Comparison of ENCODE assay signal across 24 mouse cellular contexts in the genomic region with DNA sequence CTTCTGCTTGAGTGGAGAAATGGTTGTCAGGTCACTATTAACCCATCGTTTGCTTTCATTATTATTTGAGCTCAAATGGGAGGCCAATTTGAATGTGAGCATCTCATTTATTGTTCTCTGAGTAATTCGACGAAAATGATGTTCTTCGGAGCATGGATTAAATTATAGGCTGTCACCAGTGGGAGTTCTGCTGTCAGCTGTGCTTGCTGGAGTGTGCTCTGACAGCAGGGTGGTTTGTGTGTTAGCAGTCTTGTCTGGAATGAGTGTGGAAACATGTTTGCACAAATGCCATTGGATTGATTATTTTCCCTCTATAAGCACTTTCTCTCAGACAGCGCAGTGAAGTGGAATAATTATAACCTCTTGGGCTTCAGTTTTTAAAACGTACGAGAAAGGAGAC. TPM values are rescaled to one million over a fixed set of nuclear protein-coding genes. Genes with fewer than 3 reads are reported as not detected.
DNase-seq lines count a peak whose midpoint lies in the region; ATAC-seq and TF ChIP-seq lines count a peak whose summit lies in the region.
"Had no signal": no experiment of that assay in that cellular context is flagged by ENCODE, and none has a peak within 500 bp of the region (broad histone marks: within the 10 kb centered on the region; RNA-seq: fewer than 3 reads in every experiment).

No protein-coding gene starts in this region.

- H3K36me3 ChIP-seq in hindbrain, embryonic 14.5 days (replicated peaks; ENCODE audit: control insufficient read depth, insufficient read depth), result peaks cover 68% of the 10 kb centered on the region
- peaks cover 33% of the 10 kb centered on the region for H3K36me3 ChIP-seq in hindbrain, postnatal 0 days (ENCODE audit: insufficient read depth, low read length)
- peaks cover 55% of the 10 kb centered on the region for H3K36me3 ChIP-seq in midbrain, embryonic 13.5 days
- peaks cover 68% of the 10 kb centered on the region for H3K36me3 ChIP-seq in midbrain, embryonic 14.5 days (ENCODE audit: control insufficient read depth, insufficient read depth, low read length)
- H3K36me3 ChIP-seq in forebrain, embryonic 16.5 days (ENCODE audit: control insufficient read depth, insufficient read depth), result peaks cover 22% of the 10 kb centered on the region

- no peaks in the 10 kb centered on the region for H3K9me3 ChIP-seq in hindbrain, embryonic 14.5 days (ENCODE audit: control insufficient read depth, low read length)
- no peaks in the 10 kb centered on the region for H3K9me3 ChIP-seq in hindbrain, postnatal 0 days (ENCODE audit: low read length)
- no peaks in the 10 kb centered on the region for H3K9me3 ChIP-seq in midbrain, embryonic 13.5 days
- H3K9me3 ChIP-seq in midbrain, embryonic 14.5 days (ENCODE audit: control insufficient read depth, low read length), result no peaks in the 10 kb centered on the region
- no peaks in the 10 kb centered on the region for H3K9me3 ChIP-seq in forebrain, embryonic 16.5 days (ENCODE audit: control insufficient read depth, low read length)
- H3K9me3 ChIP-seq: embryonic facial prominence, embryonic 13.5 days; heart, embryonic 12.5 days; intestine, embryonic 15.5 days had no signal

- no peaks in the 10 kb centered on the region for H3K27me3 ChIP-seq in hindbrain, embryonic 14.5 days (ENCODE audit: control insufficient read depth, insufficient read depth, low read length)
- H3K27me3 ChIP-seq in hindbrain, postnatal 0 days (ENCODE audit: insufficient read depth, low read length), result no peaks in the 10 kb centered on the region
- no peaks in the 10 kb centered on the region for H3K27me3 ChIP-seq in midbrain, embryonic 13.5 days
- no peaks in the 10 kb centered on the region for H3K27me3 ChIP-seq in midbrain, embryonic 14.5 days (ENCODE audit: control insufficient read depth, insufficient read depth, low read length)
- no peaks in the 10 kb centered on the region for H3K27me3 ChIP-seq in forebrain, embryonic 16.5 days (replicated peaks; ENCODE audit: control insufficient read depth, insufficient read depth, low read length)
- H3K27me3 ChIP-seq: CH12.LX; embryonic facial prominence, embryonic 13.5 days; heart, embryonic 12.5 days; intestine, embryonic 15.5 days; Patski had no signal

- no peak for ATAC-seq in hindbrain, embryonic 14.5 days (ENCODE audit: low FRiP score)
- ATAC-seq in hindbrain, postnatal 0 days, result no peak
- ATAC-seq in midbrain, embryonic 13.5 days, result 0 out of 2 replicates have a peak, but pooled peaks have one; percentile 50
- no peak for ATAC-seq in midbrain, embryonic 14.5 days (ENCODE audit: low FRiP score, low TSS enrichment)
- peak; percentile 93 for ATAC-seq in forebrain, embryonic 16.5 days
- ATAC-seq: activated CD4-positive, CD25-positive, alpha-beta regulatory T cell, adult 4 months; intestine, embryonic 15.5 days; Patski had no signal

- TF ChIP-seq CTCF in hindbrain, postnatal 0 days (IDR thresholded peaks at IDR 0.05; ENCODE audit: low read depth), result no peak

- no peak for DNase-seq in hindbrain, embryonic 14.5 days (ENCODE audit: low spot score)
- DNase-seq in hindbrain, postnatal 0 days (ENCODE audit: low spot score), result no peak
- DNase-seq in midbrain, embryonic 14.5 days, result no peak
- DNase-seq in telencephalon, adult 2 months (ENCODE audit: low read depth, low spot score), result peak; percentile 8
- no peak for DNase-seq in cerebellum, adult 18-20 months
- DNase-seq in frontal cortex, postnatal 25 days (ENCODE audit: low spot score in 2 of 2), result no peak
- DNase-seq: adrenal gland, postnatal 25 days; cerebellum, adult 11 months; cerebellum, adult 9-10 months; cerebellum, postnatal 25 days; gastrocnemius, postnatal 14 days; heart, adult 2 months; kidney, adult 18-20 months had no signal

- no peak overlapping the region for H3K9ac ChIP-seq in hindbrain, embryonic 14.5 days
- no peak overlapping the region for H3K9ac ChIP-seq in hindbrain, postnatal 0 days (replicated peaks; ENCODE audit: low read length)
- H3K9ac ChIP-seq in midbrain, embryonic 13.5 days (replicated peaks), result no peak overlapping the region
- H3K9ac ChIP-seq in midbrain, embryonic 14.5 days (replicated peaks; ENCODE audit: low read length), result no peak overlapping the region
- no peak overlapping the region for H3K9ac ChIP-seq in forebrain, embryonic 16.5 days (replicated peaks; ENCODE audit: low read depth, low read length)
- H3K9ac ChIP-seq: embryonic facial prominence, embryonic 13.5 days; heart, embryonic 12.5 days; intestine, embryonic 15.5 days had no signal

- no peak overlapping the region for H3K4me2 ChIP-seq in hindbrain, embryonic 14.5 days (replicated peaks)
- no peak overlapping the region for H3K4me2 ChIP-seq in hindbrain, postnatal 0 days (ENCODE audit: low read depth, low read length)
- H3K4me2 ChIP-seq in midbrain, embryonic 13.5 days (replicated peaks), result no peak overlapping the region
- H3K4me2 ChIP-seq in midbrain, embryonic 14.5 days (ENCODE audit: low read length), result no peak overlapping the region
- H3K4me2 ChIP-seq in forebrain, embryonic 16.5 days (ENCODE audit: low read length), result no peak overlapping the region
- H3K4me2 ChIP-seq: embryonic facial prominence, embryonic 13.5 days; heart, embryonic 12.5 days; intestine, embryonic 15.5 days had no signal

- H3K4me1 ChIP-seq in hindbrain, embryonic 14.5 days (replicated peaks; ENCODE audit: control insufficient read depth, insufficient read depth, low read length), result no peaks in the 10 kb centered on the region
- no peaks in the 10 kb centered on the region for H3K4me1 ChIP-seq in hindbrain, postnatal 0 days (ENCODE audit: insufficient read depth, low read length)
- no peaks in the 10 kb centered on the region for H3K4me1 ChIP-seq in midbrain, embryonic 13.5 days (replicated peaks)
- H3K4me1 ChIP-seq in midbrain, embryonic 14.5 days (ENCODE audit: control insufficient read depth, insufficient read depth, low read length), result no peaks in the 10 kb centered on the region
- H3K4me1 ChIP-seq in forebrain, embryonic 16.5 days (replicated peaks; ENCODE audit: control insufficient read depth, insufficient read depth, low read length), result 0 out of 2 replicates have a peak, but pooled peaks cover 4% of the 10 kb centered on the region
- H3K4me1 ChIP-seq: embryonic facial prominence, embryonic 13.5 days; heart, embryonic 12.5 days; intestine, embryonic 15.5 days had no signal

- 68% methylated on average over 7 of the region's 7 CpGs for WGBS in hindbrain, embryonic 14.5 days
- 72% methylated on average over 7 of the region's 7 CpGs for whole genome bisulfite sequencing in hindbrain, postnatal 0 days
- WGBS in midbrain, embryonic 13.5 days, result 82% methylated on average over 7 of the region's 7 CpGs
- 87% methylated on average over 7 of the region's 7 CpGs for WGBS in midbrain, embryonic 14.5 days
- 39% methylated on average over 7 of the region's 7 CpGs for WGBS in forebrain, embryonic 16.5 days

- H3K4me3 ChIP-seq in hindbrain, embryonic 14.5 days (replicated peaks; ENCODE audit: low read length), result no peak overlapping the region
- no peak overlapping the region for H3K4me3 ChIP-seq in hindbrain, postnatal 0 days (ENCODE audit: low read length)
- no peak overlapping the region for H3K4me3 ChIP-seq in midbrain, embryonic 13.5 days (replicated peaks)
- H3K4me3 ChIP-seq in midbrain, embryonic 14.5 days (replicated peaks; ENCODE audit: low read depth, low read length), result no peak overlapping the region
- no peak overlapping the region for H3K4me3 ChIP-seq in forebrain, embryonic 16.5 days (replicated peaks; ENCODE audit: low read length)
- H3K4me3 ChIP-seq: embryonic facial prominence, embryonic 13.5 days; heart, adult 2 months; heart, embryonic 12.5 days; intestine, embryonic 15.5 days had no signal

- H3K27ac ChIP-seq in hindbrain, embryonic 14.5 days, result peak overlapping the region; percentile 45; the same call in 1 of the 2 replicates
- H3K27ac ChIP-seq in hindbrain, postnatal 0 days, result no peak overlapping the region
- H3K27ac ChIP-seq in midbrain, embryonic 13.5 days, result no peak overlapping the region
- no peak overlapping the region for H3K27ac ChIP-seq in midbrain, embryonic 14.5 days (replicated peaks; ENCODE audit: low read depth, low read length)
- no peak overlapping the region for H3K27ac ChIP-seq in forebrain, embryonic 16.5 days (ENCODE audit: low read length)
- H3K27ac ChIP-seq: embryonic facial prominence, embryonic 13.5 days; heart, adult 2 months; intestine, embryonic 15.5 days had no signal

RNA-seq across cellular contexts. Expression of gene Zdhhc13, which starts 14.6 kb away (rescaled TPM):
- 44.1 and 45.1 TPM in 2 replicates for polyA plus RNA-seq in hindbrain, embryonic 14.5 days (2014; fragmentation: Nextera tagmentation; extraction: Ambion mirVana)
- total RNA-seq in hindbrain, postnatal 0 days (2014; rRNA removed), result 43.3 and 55.5 TPM in 2 replicates
- polyA plus RNA-seq in hindbrain, postnatal 0 days (2015; fragmentation: Nextera tagmentation; extraction: Ambion mirVana), result 22.6 and 25.5 TPM in 2 replicates
- 38.5 and 39.8 TPM in 2 replicates for polyA plus RNA-seq in midbrain, embryonic 13.5 days (2015; fragmentation: Nextera tagmentation; extraction: Ambion mirVana)
- polyA plus RNA-seq in midbrain, embryonic 14.5 days (2014; fragmentation: Nextera tagmentation; extraction: Ambion mirVana), result 38.7 and 49.7 TPM in 2 replicates
- 52.8 and 59.4 TPM in 2 replicates for polyA plus RNA-seq in forebrain, embryonic 16.5 days (2015; fragmentation: Nextera tagmentation; extraction: Ambion mirVana)

RNA-seq across cellular contexts. Expression of gene Csrp3, which starts 44.5 kb away (rescaled TPM):
- not detected in 2 replicates for polyA plus RNA-seq in hindbrain, embryonic 14.5 days (2014; fragmentation: Nextera tagmentation; extraction: Ambion mirVana)
- not detected in 2 replicates for total RNA-seq in hindbrain, postnatal 0 days (2014; rRNA removed)
- not detected in 2 replicates for polyA plus RNA-seq in hindbrain, postnatal 0 days (2015; fragmentation: Nextera tagmentation; extraction: Ambion mirVana)
- polyA plus RNA-seq in midbrain, embryonic 13.5 days (2015; fragmentation: Nextera tagmentation; extraction: Ambion mirVana), result 0.19 TPM in 1 of 2 replicates, not detected in the other
- polyA plus RNA-seq in midbrain, embryonic 14.5 days (2014; fragmentation: Nextera tagmentation; extraction: Ambion mirVana), result 0.43 and 0.50 TPM in 2 replicates
- polyA plus RNA-seq in forebrain, embryonic 16.5 days (2015; fragmentation: Nextera tagmentation; extraction: Ambion mirVana), result not detected in 2 replicates
- total RNA-seq: adrenal gland, postnatal 25 days had no signal
- polyA plus RNA-seq: activated CD4-positive, CD25-positive, alpha-beta regulatory T cell, adult 4 months; cortical plate, adult 2 months; frontal cortex, adult 2 months; hindbrain, embryonic 11.5 days; Patski had no signal

Comparison
In these comparisons a context has a peak if more than half of its experiments do, and no peak if none do; other contexts are left out.
1. ATAC-seq: peak in midbrain, embryonic 13.5 days (single experiment) and forebrain, embryonic 16.5 days (single experiment); none in hindbrain, embryonic 14.5 days (single experiment), hindbrain, postnatal 0 days (single experiment) and midbrain, embryonic 14.5 days (single experiment).